Mouse (Mus musculus) lung, postnatal 0 days (tissue): ENCODE measurements at regions not wholly inside any gene's neighbourhood (a gene's known extent, or its start where the extent isn't known, plus 50 kb on each side); places are given as distances from the start of the nearest gene placed in this dataset.

Experiments
- ATAC-seq: fragments of 200-750 bp; cut with Nextera tagmentation; 2 replicates; pipeline ENCODE4 v1.8.0; 2017; ENCODE audit warnings: moderate library complexity
- DNase-seq: peaks from one replicate; pipeline ENCODE4 v3.0.0-alpha.2; 2016; ENCODE audit warnings: low spot score
- H3K27ac ChIP-seq: fragments of 300-500 bp; sonication (generic); 2 replicates; pipeline ENCODE4 v1.5.1; 2014; ENCODE audit warnings: antibody characterized with exemption, mild to moderate bottlenecking, low read length, mixed read lengths
- H3K27me3 ChIP-seq: fragments of 300-500 bp; sonication (generic); replicated peaks from 2 replicates; pipeline ENCODE4 v1.6.1; 2014; ENCODE audit warnings: low read length, mixed read lengths; ENCODE audit not compliant: insufficient read depth
- H3K36me3 ChIP-seq: fragments of 300-500 bp; sonication (generic); 2 replicates; pipeline ENCODE4 v1.6.1; 2014; ENCODE audit warnings: low read length, mixed read lengths; ENCODE audit not compliant: insufficient read depth
- H3K4me1 ChIP-seq: fragments of 300-500 bp; sonication (generic); 2 replicates; pipeline ENCODE4 v1.6.1; 2014; ENCODE audit warnings: antibody characterized with exemption, low read depth, low read length, mixed read lengths; ENCODE audit not compliant: insufficient read depth
- H3K4me2 ChIP-seq: fragments of 300-500 bp; sonication (generic); replicated peaks from 2 replicates; pipeline ENCODE4 v1.6.1; 2014; ENCODE audit warnings: low read depth, mild to moderate bottlenecking, low read length, moderate library complexity, mixed read lengths
- H3K4me3 ChIP-seq: fragments of 300-500 bp; sonication (generic); 2 replicates; pipeline ENCODE4 v1.5.1; 2014; ENCODE audit warnings: low read depth, low read length
- H3K9ac ChIP-seq: fragments of 300-500 bp; sonication (generic); replicated peaks from 2 replicates; pipeline ENCODE4 v1.6.1; 2014; ENCODE audit warnings: low read depth, mild to moderate bottlenecking
- H3K9me3 ChIP-seq: fragments of 300-500 bp; sonication (generic); 2 replicates; pipeline ENCODE4 v1.6.1; 2016; ENCODE audit warnings: low read length, mixed read lengths
- CTCF ChIP-seq: IDR thresholded peaks from 2 replicates; pipeline ENCODE4 v1.5.1; 2016; ENCODE audit warnings: antibody characterized with exemption, mild to moderate bottlenecking
- EP300 ChIP-seq: IDR thresholded peaks from 2 replicates; pipeline ENCODE4 v1.6.1; 2016; ENCODE audit warnings: antibody characterized with exemption, mild to moderate bottlenecking, control low read depth
- WGBS: fragments of 180-500 bp; shearing (Covaris S2); extraction: QIAGEN DNeasy Blood & Tissue Kit; methylation state at CpG from one replicate; pipeline ENCODE4 v1.1.7; 2014; 5-methylcytosine and 5-hydroxymethylcytosine counted together

- TF ChIP-seq CTCF (no peak), EP300 (no peak)
- 43% methylated on average over 4 of the region's 4 CpGs for WGBS
- ATAC-seq = no peak
Observed at GRCm38 (mm10) chr7:40742553-40743151, 155.5 kb upstream of the Vstm2b start.

GRCm38 (mm10) chr7:40751779-40752178, 146.3 kb upstream of the Vstm2b start:
- Histone ChIP-seq H3K4me1 (no peaks in the 10 kb centered on the region), H3K27me3 (no peaks in the 10 kb centered on the region), H3K9ac (no peak overlapping the region), H3K4me2 (no peak overlapping the region), H3K27ac (no peak overlapping the region), H3K36me3 (no peaks in the 10 kb centered on the region), H3K9me3 (no peaks in the 10 kb centered on the region), H3K4me3 (no peak overlapping the region)
- 47% methylated on average over 2 of the region's 2 CpGs for WGBS
- ATAC-seq = no peak
- no peak for DNase-seq
- no peak for TF ChIP-seq EP300
- TF ChIP-seq CTCF = no peak

More at GRCm38 (mm10) chr7:40742553-40743151, 155.5 kb upstream of the Vstm2b start:
- Histone ChIP-seq H3K4me2 (no peak overlapping the region), H3K4me3 (no peak overlapping the region), H3K4me1 (no peaks in the 10 kb centered on the region), H3K36me3 (no peaks in the 10 kb centered on the region), H3K27me3 (no peaks in the 10 kb centered on the region), H3K27ac (no peak overlapping the region), H3K9me3 (no peaks in the 10 kb centered on the region), H3K9ac (no peak overlapping the region)
- no peak for DNase-seq

- Histone ChIP-seq H3K9ac (no peak overlapping the region), H3K27ac (no peak overlapping the region), H3K4me2 (no peak overlapping the region), H3K9me3 (no peaks in the 10 kb centered on the region), H3K27me3 (no peaks in the 10 kb centered on the region), H3K4me3 (no peak overlapping the region), H3K4me1 (no peaks in the 10 kb centered on the region), H3K36me3 (no peaks in the 10 kb centered on the region)
- ATAC-seq = no peak
- DNase-seq = no peak
- no peak for TF ChIP-seq EP300
- TF ChIP-seq CTCF = no peak
- WGBS = 41% methylated on average over 3 of the region's 3 CpGs
Observed at GRCm38 (mm10) chr7:40752195-40752594, 145.9 kb upstream of the Vstm2b start.

- H3K9ac ChIP-seq = no peak overlapping the region
- no peaks in the 10 kb centered on the region for H3K36me3 ChIP-seq
- H3K9me3 ChIP-seq = no peaks in the 10 kb centered on the region
- 53% methylated on average over 1 of the region's 1 CpGs for WGBS
- no peak overlapping the region for H3K4me2 ChIP-seq
- no peaks in the 10 kb centered on the region for H3K27me3 ChIP-seq
- TF ChIP-seq EP300 (no peak), CTCF (no peak)
- H3K27ac ChIP-seq = no peak overlapping the region
- ATAC-seq (no peak), DNase-seq (no peak)
- no peaks in the 10 kb centered on the region for H3K4me1 ChIP-seq
- no peak overlapping the region for H3K4me3 ChIP-seq
Observed at GRCm38 (mm10) chr7:40753490-40753889, 144.6 kb upstream of the Vstm2b start.

GRCm38 (mm10) chr7:40762520-40762919, 135.6 kb upstream of the Vstm2b start:
- Histone ChIP-seq H3K4me1 (no peaks in the 10 kb centered on the region), H3K9me3 (no peaks in the 10 kb centered on the region), H3K4me3 (no peak overlapping the region), H3K9ac (no peak overlapping the region), H3K4me2 (no peak overlapping the region), H3K36me3 (no peaks in the 10 kb centered on the region), H3K27me3 (no peaks in the 10 kb centered on the region), H3K27ac (no peak overlapping the region)
- TF ChIP-seq EP300 (no peak), CTCF (no peak)
- 11% methylated on average over 5 of the region's 5 CpGs for WGBS
- ATAC-seq = no peak
- DNase-seq = no peak

GRCm38 (mm10) chr7:40766142-40766541, 132.0 kb upstream of the Vstm2b start:
- H3K9me3 ChIP-seq = no peaks in the 10 kb centered on the region
- 56% methylated on average over 3 of the region's 3 CpGs for WGBS

GRCm38 (mm10) chr7:40776220-40776619, 121.9 kb upstream of the Vstm2b start:
- Histone ChIP-seq H3K36me3 (no peaks in the 10 kb centered on the region), H3K4me3 (no peak overlapping the region), H3K9ac (no peak overlapping the region), H3K4me1 (no peaks in the 10 kb centered on the region), H3K9me3 (no peaks in the 10 kb centered on the region), H3K4me2 (no peak overlapping the region), H3K27ac (no peak overlapping the region), H3K27me3 (no peaks in the 10 kb centered on the region)
- TF ChIP-seq CTCF (no peak), EP300 (no peak)
- DNase-seq (no peak), ATAC-seq (no peak)
- 38% methylated on average over 4 of the region's 4 CpGs for WGBS

More at GRCm38 (mm10) chr7:40766142-40766541, 132.0 kb upstream of the Vstm2b start:
- no peak overlapping the region for H3K4me2 ChIP-seq
- H3K4me3 ChIP-seq = no peak overlapping the region
- DNase-seq (no peak), ATAC-seq (no peak)
- no peaks in the 10 kb centered on the region for H3K4me1 ChIP-seq
- H3K27me3 ChIP-seq = no peaks in the 10 kb centered on the region
- TF ChIP-seq EP300 = no peak
- no peak for TF ChIP-seq CTCF
- no peak overlapping the region for H3K9ac ChIP-seq
- H3K36me3 ChIP-seq = no peaks in the 10 kb centered on the region
- no peak overlapping the region for H3K27ac ChIP-seq
